Mouse (Mus musculus) adipocyte (in vitro differentiated cells): Measurements from ENCODE around the gene Wwp2.

ENCODE experiments used
- DNase-seq: peaks from one replicate; pipeline ENCODE4 v3.0.0-alpha.2; 2016; ENCODE audit warnings: low spot score

The Wwp2 gene

DNA sequence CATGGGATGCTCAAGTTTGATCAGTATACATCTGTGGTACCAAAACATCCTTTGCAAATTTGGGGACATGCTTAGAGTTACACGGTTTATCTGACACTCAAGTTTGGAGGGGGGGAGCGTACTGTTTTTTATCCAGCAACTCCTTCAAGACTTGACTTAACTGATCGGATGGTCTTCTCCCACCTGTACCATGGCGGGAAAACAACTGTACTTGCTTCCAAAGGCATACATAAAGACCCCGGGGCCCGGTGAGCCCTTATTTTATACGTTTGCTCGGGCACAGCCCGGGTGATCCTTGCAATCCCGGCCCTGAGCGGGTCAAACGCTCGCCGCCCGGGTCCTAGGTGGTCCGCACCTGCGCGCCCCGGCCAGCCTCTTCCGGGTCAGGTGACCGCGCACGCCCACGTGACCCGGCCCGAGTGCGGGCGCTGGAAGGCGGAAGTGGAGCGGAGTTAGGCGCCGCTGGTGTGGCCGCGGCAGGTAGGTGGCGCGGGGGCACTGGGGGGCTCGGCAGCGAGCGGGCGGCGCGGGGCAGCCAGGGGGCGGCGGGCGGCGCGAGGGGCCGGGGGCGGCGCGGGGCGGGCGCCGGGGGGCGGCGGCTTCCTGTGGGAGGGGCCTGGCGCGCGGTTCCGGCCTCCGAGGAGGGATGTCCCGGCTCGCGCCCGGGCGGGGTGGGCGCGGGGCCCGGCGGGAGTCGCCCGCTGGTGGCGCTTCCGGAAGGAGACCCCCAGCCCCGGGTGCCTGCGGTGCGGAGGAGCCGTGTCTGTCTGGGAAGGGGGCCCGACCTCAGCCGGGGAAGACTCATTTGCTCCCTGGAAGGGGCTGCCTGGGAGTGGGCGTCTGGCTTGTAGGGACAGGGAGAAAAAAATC lies at the start of gene Wwp2:
Gene Wwp2 (plus strand): TSS at position 404 of the 870 bp plus-strand sequence.
- DNase-seq: peak; percentile 70

DNA sequence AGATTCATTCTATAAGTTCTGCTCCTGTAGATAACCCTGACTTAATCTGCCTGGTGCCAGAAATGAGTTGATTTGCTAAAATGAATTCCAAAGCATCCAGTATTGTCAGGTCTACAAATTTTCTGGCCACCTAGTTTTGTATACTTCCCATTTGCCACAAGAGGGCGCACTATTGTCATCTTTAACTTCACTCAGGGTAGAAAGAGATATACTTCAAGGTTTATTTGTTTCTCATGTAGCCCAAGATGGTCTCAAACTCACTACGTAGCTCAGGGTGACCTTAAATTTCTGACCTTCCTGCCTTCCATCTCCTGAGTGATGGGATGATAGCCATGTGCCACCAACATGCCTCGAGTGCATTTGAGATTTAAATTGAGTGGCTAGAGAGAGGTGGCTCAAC lies 49.5 kb upstream of the Wwp2 start:
- DNase-seq: peak; percentile 90

DNA sequence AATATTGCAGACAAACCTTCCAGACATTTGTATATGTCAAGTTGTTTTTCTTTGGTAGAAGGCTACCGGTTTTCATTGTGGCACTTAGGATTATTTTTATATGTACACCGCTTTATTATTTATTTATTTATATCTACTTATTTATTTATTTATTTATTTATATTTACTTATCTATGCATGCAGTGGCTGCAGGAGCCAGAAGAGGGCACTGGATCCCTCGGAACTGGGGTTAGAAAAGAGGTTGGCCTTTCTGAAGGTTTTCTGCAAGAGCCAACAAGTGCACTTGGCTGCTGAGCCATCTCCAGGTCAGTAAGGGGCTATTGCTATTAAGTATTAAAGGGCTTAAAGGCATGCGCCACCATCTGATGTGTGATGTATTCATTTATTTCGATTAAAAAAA lies 48.3 kb upstream of the Wwp2 start:
- peak; percentile 86 for DNase-seq

DNA sequence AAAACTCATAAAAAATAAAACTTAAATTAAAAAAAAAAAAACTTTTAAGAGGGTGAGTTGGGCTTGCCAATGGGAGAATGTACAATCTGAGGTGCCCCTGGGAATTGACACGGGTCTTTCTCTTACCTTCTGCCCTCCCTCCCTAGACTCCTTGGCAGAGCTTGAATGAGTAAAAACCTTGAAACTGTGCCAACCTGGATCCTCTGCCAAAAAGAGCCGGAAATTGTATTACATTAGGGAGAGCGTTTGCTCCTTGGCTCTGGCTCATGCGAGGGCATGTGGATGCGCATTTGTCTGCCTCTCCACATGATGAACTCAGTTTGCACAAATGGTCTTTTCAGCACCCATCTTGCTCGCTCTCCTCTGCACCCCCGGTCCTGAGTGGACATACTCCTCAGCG lies 46.6 kb upstream of the Wwp2 start:
- DNase-seq: peak; percentile 90

DNA sequence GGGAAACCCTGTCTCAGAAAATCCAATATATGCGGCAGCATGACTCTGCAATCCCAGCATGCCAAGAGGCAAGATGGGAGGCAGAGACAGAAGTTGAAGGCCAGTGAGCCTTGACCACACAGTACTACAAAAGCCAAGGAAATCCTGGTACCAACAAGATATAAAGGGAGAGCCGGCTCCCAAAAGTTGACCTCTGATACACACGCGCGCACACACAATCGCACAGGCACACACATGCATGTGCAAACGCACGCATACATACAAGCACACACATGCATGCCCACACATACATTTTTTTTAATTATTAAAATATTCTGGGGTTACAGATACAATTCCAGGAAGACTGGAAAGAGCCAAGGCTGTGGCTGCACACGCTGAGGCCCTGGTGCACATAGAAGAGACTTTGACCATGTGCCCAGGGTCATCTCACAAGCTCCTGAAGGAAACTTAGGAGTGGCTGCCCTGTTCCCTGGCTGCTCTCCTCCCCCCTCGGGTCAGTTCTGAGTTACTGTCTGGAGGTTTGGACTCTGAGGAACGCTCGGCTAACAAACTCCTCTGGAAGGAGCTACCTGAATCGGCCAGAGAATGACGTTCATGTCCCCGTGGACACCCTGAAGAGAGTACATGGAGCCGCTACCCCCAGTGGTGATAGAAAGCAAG lies 45.6 kb upstream of the Wwp2 start:
- DNase-seq: no peak

DNA sequence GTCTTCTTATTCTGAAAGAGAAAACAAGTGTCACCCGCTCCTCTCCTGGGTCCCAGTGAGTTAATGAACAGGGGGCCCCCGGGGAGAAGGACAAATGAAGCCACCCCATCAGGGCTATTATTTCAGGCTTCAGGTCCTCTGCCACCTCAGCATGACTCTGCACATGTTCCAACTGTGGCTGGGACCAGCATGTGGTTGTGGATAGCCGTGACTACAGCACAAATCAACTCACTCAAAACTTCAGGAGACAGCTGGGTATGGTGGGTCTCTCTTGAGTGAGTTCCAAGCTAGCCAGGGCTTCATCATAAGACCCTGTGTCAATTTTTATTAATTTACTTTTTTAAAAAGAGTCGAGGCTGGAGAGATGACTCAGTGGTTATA lies 45.0 kb upstream of the Wwp2 start:
- DNase-seq: no peak

DNA sequence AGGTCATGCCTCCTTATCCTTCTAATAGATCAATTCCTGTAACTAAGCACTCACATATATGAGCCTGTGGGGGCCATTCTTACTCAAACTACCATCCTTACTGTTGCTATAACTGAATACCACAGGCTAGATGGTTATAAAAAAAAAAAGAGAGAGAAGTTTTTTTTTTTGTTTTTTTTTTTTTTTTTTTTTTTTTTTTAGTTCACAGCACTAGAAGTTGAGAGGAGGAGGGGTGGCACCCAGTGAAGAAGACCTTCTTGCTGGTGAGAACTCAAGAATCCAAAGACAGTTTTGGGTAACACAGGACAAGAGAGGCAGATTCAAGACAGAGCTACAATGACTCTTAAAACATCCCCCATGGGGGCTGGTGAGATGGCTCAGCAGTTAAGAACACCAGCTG lies 40.8 kb upstream of the Wwp2 start:
- no peak for DNase-seq

DNA sequence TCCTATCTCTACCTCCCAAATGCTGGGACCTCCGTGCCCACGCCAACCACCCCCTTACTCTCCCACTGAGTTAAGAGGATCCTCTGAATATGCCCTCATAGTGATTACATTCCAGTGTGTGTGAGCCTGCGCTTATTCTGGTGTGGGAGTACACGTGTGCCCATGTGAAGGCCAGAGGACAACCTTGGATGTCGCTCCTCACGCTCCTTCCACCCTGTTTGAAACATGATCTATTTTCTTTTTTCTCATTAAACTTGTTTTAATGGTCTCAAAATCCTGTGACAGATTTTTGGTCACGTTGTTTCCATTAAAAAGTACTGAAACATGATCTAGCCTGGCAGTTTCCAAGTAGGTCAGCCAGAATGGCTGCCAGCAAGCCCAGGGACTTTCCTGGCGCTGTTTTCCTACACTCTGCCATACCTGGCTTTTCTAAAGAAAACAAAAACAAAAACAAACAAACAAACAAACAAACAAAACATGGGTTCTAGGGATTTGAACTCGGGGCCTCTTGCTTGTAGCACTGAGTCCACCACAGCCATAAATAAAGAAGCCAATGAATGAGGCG lies 40.0 kb upstream of the Wwp2 start:
- DNase-seq: peak; percentile 86

DNA sequence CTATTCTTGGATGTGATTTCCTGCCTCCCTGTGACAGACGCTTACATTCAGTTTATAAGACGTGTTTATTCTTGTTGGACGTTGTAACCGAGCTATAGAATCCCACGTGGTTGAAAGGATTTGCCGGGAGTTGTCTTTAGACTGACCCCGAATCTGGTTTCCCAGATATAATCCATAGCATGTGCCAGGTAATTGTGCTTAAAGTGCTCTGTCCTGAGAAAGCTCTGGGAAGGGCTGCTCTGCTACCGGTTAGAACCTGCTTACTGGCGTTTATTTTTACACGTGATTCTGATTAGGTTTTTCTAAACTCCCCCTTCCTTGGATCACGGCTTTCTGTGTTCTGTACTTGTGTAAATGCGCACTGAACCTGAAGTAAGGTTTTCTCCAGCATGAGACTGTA lies 38.5 kb upstream of the Wwp2 start:
- DNase-seq: no peak

DNA sequence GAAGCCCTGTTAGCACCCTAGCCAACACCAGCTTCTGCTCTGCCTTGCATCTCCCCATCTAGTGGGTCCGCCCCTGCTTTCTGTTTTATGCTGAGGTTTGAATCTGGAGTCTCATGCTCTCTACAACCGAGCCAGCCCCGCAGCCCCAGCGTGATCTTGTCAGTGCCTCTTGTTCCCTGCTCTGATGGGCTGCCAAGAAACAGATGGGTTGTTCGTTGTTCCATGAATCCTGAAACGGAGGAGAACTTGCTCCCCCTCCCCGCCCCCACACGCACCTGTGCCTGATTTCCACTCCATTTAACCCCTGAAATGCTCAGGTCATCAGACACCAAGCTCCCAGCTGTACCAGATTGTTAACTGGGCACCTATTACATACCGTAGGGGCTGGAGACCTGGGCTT lies 36.7 kb upstream of the Wwp2 start:
- no peak for DNase-seq

DNA sequence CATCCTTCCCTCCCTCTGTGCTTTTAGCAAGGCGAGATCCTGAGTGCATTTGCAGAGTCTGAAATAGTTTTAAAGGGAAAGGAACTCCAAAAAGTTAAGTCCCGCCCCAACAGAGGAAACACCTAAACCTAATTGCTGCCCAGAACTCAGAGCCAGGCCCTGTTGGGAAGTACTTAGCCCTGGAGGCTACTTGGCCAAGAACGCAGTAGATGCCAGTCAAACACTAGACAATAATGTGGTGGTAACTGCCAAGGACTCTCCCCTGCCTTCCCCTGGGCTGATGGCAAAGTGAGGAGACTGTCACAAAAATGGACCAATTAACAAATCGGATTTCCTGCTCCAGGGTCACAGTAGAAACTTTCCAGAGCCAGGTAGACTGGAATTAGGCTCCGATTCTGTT lies 34.3 kb upstream of the Wwp2 start:
- DNase-seq: peak; percentile 71

DNA sequence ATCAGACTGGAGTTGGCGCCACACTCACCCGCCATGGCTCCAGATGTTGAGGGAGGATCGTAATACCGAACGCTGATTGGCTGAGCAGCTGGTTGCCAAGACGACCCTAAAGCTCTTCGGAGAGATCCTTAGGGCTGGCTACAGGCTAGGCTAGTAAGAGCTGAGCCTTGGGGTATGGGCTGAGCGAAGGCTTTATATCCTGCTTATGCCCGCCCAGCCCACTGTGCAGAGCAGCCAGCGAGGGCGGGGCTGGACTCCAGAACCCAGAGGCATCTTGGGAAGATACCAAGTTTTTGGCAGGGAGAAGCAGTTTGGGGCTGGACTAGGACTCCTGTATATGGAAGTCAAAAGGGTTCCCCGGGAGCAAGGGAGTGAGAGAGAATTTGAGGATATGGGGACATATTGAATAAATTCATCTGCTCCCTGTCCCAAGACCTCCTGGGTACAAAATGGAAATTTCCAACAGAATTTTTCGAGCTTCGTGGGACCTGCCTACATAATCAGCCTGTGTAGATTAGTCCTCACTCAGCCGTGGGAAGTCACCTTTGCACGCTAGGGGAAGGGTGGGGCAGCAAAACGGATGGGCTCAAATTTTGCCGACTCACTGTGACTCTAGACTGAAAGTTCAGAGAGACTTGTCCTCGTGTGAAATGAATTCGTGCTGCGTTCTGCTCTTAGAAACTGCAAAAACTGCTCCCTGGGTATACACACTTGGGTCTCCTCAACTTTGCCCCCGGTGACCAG lies 33.0 kb upstream of the Wwp2 start, which contains the start of gene Nqo1:
Gene Nqo1 (minus strand): TSS at position 169 of the 744 bp plus-strand sequence.
- peak; percentile 97 for DNase-seq

DNA sequence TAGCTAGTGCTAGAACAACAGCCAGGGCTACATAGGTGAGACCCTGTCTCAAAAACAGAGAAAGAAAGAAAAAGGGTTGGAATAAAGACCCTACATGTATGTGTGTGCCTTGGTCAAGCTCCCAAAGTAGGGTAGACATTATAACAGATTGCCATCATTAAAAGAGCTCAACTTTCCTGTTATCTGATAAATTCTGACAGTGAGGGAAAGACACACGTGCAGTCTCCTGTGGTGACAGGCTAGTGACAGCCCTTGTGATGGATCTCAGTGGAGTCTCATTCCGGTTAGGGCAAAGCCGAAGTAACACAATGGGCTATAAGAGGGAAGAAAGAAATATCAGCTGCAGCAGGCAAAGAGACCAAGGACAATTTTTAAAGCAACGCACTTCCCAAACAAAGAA lies 32.1 kb upstream of the Wwp2 start:
- no peak for DNase-seq

DNA sequence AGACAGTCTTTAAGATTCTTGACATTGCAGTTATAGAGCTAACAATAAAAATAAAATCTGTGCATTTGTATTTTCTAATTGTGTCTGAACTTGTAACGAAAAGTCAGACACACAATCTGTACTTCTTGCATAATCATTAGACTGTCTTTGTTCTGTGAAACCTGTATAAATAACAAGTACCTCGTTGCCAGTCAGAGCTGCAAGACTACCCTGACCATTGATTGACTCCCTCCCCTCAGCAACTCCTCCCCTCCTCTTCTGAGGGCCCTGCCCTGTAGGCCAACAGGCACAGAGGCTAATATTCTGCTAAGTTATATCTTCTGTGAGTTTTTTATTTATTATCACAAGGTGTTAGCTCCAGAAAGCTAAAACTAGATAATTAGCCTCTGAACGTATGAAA lies 30.2 kb upstream of the Wwp2 start:
- no peak for DNase-seq

DNA sequence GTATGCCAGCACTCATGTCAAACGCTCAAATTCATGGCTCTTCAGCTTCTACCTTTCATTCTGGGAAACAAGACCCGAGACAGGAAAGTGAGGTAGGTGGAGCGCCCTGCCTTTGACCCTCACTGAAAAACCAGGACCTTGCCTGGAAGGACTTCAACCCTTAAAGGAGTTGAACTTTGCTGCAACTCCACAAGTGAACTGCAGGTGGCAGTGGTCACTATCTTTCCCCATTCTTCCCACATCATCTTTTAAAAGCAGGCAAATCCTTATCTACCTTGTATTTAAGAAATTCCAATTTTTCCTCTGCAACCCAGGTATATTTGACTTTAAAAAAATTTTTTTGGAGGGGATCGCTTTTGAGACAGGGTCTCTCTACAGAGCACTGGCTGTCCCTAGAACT lies 24.8 kb upstream of the Wwp2 start:
- DNase-seq: peak; percentile 79

DNA sequence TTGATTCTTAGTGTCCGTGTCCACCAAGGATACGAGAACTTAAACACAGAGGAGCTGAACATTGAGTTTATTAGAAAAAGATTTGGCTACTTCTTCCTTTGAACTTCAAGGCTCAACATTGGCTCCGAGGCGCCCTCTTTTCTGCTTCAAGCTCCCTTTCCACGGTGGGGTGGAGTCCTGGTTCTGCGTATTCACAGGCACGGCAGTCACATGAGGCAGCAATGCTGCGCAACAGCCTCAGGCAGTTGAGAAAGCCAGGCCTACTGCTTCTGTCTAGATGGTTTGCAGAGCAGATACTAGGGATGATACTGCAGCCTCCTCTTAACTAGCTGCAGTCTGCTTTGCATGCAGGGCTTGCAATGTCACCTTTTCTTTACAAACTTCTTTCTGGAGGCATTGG lies 23.6 kb upstream of the Wwp2 start:
- DNase-seq: no peak

DNA sequence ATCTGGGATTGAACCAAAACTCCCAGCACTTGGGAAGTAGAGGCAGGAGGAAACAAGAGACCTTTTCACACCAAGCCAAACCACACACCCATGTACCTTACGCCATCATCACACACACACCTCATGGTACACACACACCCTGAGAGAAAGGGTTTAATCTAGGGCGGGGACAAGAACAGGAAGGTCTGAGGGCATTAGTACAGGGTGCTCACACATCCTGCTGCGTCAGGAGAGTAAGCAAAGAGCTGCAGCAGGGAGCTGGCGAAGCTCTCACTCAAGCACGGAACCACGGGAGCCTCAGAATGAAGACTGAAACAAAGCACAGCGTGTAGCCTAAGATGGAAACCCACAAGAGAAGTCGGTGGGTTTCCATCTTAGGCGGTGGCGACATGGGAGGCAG lies 22.3 kb upstream of the Wwp2 start:
- no peak for DNase-seq

DNA sequence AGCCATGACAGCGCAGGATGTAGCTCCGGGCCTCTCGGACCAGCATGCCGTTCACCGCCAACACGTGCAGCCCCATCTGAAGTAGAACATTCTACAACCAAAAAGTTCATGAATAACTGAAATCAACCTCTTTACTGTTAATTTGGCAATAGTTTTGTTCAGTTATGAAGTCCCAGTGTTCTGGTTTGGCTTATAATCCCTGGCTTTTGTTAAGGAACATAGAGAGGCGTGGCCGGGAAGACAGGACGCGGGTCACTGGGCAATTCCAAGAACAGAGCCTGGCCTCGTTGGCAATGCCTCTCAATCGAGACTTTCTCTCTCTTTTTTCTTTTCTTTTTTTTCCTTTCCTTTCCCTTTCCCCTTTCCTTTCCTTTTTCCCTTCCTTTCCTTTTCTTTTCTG lies 19.2 kb upstream of the Wwp2 start:
- DNase-seq: peak; percentile 76

DNA sequence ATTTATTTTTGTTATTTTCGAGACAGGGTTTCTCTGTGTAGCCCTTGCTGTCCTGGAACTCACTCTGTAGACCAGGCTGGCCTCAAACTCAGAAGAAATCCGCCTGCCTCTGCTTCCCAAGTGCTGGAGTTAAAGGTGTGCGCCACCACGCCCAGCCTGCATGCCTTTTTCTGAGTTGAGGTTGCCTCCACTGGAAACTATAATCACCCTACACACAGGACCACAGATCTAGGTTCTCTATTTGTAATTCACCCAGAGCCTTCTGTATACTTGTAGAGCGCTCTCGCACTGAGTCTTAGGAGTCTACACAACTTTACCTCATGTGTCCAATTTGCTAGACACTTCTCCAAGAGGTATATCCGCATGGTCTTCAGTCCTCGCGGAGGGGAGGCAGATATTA lies 12.0 kb upstream of the Wwp2 start:
- DNase-seq: no peak

DNA sequence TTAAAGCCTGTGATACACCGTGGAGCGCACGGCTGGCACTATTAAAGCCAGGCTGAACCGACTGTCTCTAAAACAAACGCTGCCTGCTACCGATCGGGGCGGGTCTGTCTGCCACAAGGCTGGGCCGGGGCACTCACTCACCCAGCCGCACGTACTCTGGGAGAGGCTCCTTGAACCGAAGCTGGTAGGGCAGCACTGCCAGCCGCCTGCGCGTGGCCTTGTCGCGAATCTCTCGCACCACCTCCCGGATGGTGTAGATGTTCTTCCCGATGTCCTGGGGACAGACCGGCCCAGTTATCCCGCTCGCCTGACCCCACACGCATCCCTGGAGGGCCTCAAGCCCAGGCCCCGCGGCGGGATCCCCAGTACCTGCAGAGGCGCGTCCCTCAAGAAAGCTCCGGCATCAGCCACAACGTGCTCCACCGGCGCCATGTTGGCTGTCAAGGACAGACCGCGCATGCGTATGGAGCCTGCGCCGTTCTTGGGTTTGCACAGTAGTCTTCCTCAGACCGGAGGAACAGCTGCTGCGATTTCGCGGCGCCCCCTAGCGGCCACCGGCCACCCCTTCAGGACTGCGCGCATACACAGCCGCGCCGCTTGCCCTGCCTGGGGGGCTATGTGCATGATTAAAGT lies 11.5 kb upstream of the Wwp2 start, which contains the start of gene Nob1:
Gene Nob1 (minus strand): TSS at position 455 of the 633 bp plus-strand sequence.
- DNase-seq: peak; percentile 99

DNA sequence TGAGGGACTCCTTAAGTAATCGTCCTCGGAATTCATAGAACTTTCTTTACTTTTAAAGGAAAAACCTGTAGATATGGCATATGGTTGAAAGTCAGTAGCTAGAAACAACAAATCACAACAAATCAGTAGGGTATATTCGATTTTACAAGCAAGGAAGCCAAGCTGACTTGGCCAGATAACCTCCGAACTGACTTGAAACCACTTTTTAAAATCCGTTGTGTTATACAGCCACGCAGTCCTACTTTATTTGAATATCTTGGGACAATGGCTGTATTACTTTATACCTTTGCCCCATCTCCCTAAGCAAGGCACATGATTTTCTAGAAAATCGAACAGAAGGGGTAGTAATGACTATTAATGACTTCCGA lies 11.0 kb upstream of the Wwp2 start:
- DNase-seq: no peak

DNA sequence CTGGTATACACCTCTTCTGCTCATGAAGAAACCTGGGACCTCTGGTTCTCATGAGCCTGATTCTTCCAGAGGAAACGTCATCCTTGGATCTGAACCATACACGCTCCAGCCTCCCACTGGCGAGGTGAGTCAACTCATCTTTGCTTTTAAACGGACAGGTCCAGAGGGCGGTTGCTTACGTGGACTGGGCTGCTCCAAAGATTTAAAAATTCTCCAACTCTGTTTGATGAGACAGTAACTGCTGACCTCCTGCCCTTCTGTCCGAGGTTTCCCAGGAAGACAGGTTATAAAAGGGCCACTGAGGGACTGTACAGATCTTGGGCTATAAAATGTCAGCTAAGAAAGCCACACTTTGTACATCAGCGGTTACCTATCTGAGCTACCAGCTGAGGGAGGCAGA lies 5.3 kb upstream of the Wwp2 start:
- no peak for DNase-seq
